Mouse (Mus musculus): ENCODE data around the gene Nkiras2.

DNA sequence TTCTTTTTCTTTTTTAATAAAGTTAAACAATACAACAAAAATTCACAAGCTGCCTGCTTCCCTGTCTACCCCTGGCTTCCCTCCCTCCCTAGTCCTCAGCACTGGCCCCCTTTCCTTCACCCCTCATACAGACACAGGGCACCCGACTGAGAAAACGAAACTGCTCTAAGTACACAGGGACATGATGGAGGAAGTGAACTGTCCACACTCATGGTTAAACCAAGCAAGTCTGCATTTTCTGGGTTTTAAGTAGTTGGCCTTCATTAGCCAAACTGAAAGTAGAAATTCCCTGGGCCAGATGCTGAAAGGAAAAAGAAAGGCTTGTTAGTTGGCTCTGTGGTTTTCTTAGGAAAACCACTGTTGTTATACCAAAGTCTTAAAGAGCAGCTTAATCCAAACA, 36.2 kb upstream of the Nkiras2 start:
- TF ChIP-seq CTCF (IDR thresholded peaks at IDR 0.05; ENCODE audit: extremely low read depth, insufficient read depth, insufficient read length, insufficient replicate concordance) (no peak), POLR2A (IDR thresholded peaks at IDR 0.05; ENCODE audit: low read depth, low read length) (no peak)

All from spleen, adult 2 months (tissue).